Mouse (Mus musculus): ENCODE measurements at regions not wholly inside any gene's neighbourhood (a gene's known extent, or its start where the extent isn't known, plus 50 kb on each side); places are given as distances from the start of the nearest gene placed in this dataset.

- DNase-seq, result peak; percentile 12 to 15
- intact Hi-C loops (cut with DNase I), result no loop called here
These were observed 88.4 kb downstream of the AI593442 start for GRCm38 (mm10) chr9:52591188-52591587.

GRCm38 (mm10) chr9:52574066-52574465 lies 105.5 kb downstream of the AI593442 start:
- no peak for DNase-seq
- intact Hi-C loops (cut with DNase I), result no loop called here

GRCm38 (mm10) chr9:52551577-52552281 lies 127.9 kb downstream of the AI593442 start:
- no peak for DNase-seq
- intact Hi-C loops (cut with DNase I), result no loop called here

GRCm38 (mm10) chr9:52546071-52546470 lies 133.5 kb downstream of the AI593442 start:
- intact Hi-C loops (cut with DNase I), result no loop called here
- no peak for DNase-seq

- intact Hi-C loops (cut with DNase I), result no loop called here
- no peak for DNase-seq
These were observed 140.5 kb downstream of the AI593442 start for GRCm38 (mm10) chr9:52539086-52539485.

- intact Hi-C loops (cut with DNase I), result no loop called here
- no peak for DNase-seq
These were observed 150.1 kb downstream of the AI593442 start for GRCm38 (mm10) chr9:52529444-52529915.

GRCm38 (mm10) chr9:52500487-52500886 lies 179.1 kb downstream of the AI593442 start:
- intact Hi-C loops (cut with DNase I), result no loop called here
- no peak for DNase-seq

GRCm38 (mm10) chr9:52495483-52496270 lies 183.9 kb downstream of the AI593442 start:
- intact Hi-C loops (cut with DNase I), result no loop called here

GRCm38 (mm10) chr9:52492947-52493505 lies 186.6 kb downstream of the AI593442 start:
- intact Hi-C loops (cut with DNase I), result no loop called here
- no peak for DNase-seq

More at GRCm38 (mm10) chr9:52495483-52496270, 183.9 kb downstream of the AI593442 start:
- DNase-seq, result peak in 1 of 2 experiments; percentile 4

- no peak for DNase-seq
- intact Hi-C loops (cut with DNase I), result no loop called here
These were observed 205.9 kb downstream of the AI593442 start for GRCm38 (mm10) chr9:52473555-52474196.

GRCm38 (mm10) chr9:52472859-52473258 lies 206.7 kb downstream of the AI593442 start:
- DNase-seq, result no peak

GRCm38 (mm10) chr9:52458518-52458917 lies 221.1 kb downstream of the AI593442 start:
- DNase-seq, result no peak
- intact Hi-C loops (cut with DNase I), result no loop called here

More at GRCm38 (mm10) chr9:52472859-52473258, 206.7 kb downstream of the AI593442 start:
- intact Hi-C loops (cut with DNase I), result no loop called here

GRCm38 (mm10) chr9:52454445-52454844 lies 225.1 kb downstream of the AI593442 start:
- DNase-seq, result no peak
- intact Hi-C loops (cut with DNase I), result no loop called here

- intact Hi-C loops (cut with DNase I), result no loop called here
- no peak for DNase-seq
These were observed 227.8 kb downstream of the AI593442 start for GRCm38 (mm10) chr9:52451792-52452191.

GRCm38 (mm10) chr9:52448245-52448644 lies 231.3 kb downstream of the AI593442 start:
- intact Hi-C loops (cut with DNase I), result no loop called here
- DNase-seq, result no peak

GRCm38 (mm10) chr9:52443228-52443627 lies 236.4 kb downstream of the AI593442 start:
- DNase-seq, result no peak
- intact Hi-C loops (cut with DNase I), result no loop called here

GRCm38 (mm10) chr9:52434215-52434614 lies 245.4 kb downstream of the AI593442 start:
- intact Hi-C loops (cut with DNase I), result no loop called here

GRCm38 (mm10) chr9:52425413-52425812 lies 254.2 kb downstream of the AI593442 start:
- intact Hi-C loops (cut with DNase I), result no loop called here
- DNase-seq, result no peak

More at GRCm38 (mm10) chr9:52434215-52434614, 245.4 kb downstream of the AI593442 start:
- DNase-seq, result no peak

- DNase-seq, result no peak
- intact Hi-C loops (cut with DNase I), result no loop called here
These were observed 254.2 kb upstream of the Zc3h12c start for GRCm38 (mm10) chr9:52422622-52423021.

GRCm38 (mm10) chr9:52415706-52416105 lies 247.3 kb upstream of the Zc3h12c start:
- intact Hi-C loops (cut with DNase I), result no loop called here
- no peak for DNase-seq

GRCm38 (mm10) chr9:52407841-52408240 lies 239.5 kb upstream of the Zc3h12c start:
- no peak for DNase-seq
- intact Hi-C loops (cut with DNase I), result no loop called here
